ENCODE assay signal across 17 mouse cellular contexts in the genomic region with DNA sequence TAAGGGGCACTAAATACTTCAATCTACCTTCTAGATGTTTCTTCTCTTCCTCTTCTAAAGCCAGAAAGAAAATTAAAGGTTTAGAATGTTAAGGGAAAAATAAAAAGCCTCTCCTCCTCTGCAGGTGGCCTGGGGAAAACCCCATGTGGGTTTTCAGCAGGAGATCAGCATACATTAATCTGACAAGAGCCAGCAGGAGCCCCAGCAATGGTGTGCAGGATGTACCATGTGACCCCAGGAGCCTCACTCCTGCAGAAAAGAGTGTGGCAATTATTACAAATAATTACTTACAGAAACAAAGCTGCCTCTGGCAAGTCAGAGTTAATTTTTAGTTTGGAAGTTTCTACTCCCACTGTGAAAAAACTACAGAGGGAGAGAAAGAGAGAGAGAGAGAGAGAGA.
DNase-seq lines count a peak whose midpoint lies in the region; ATAC-seq lines count a peak whose summit lies in the region.
"Had no signal": no experiment of that assay in that cellular context is flagged by ENCODE, and none has a peak within 500 bp of the region (broad histone marks: within the 10 kb centered on the region; RNA-seq: fewer than 3 reads in every experiment).

No protein-coding gene starts in this region.

- H3K4me1 ChIP-seq in forebrain, embryonic 11.5 days (replicated peaks; ENCODE audit: control insufficient read depth, insufficient read depth, low read length): peaks cover 2% of the 10 kb centered on the region; the same call in 1 of the 2 replicates
- peaks cover 15% of the 10 kb centered on the region for H3K4me1 ChIP-seq in forebrain, embryonic 10.5 days
- H3K4me1 ChIP-seq in limb, embryonic 11.5 days (ENCODE audit: control insufficient read depth, insufficient read depth, low read length): no peaks in the 10 kb centered on the region
- H3K4me1 ChIP-seq: intestine, embryonic 15.5 days; liver, embryonic 12.5 days; megakaryocyte, embryonic 14.5 days had no signal

- intact Hi-C loops in gastrocnemius, postnatal 14 days (cut with DNase I; ENCODE audit: low total_unique reads): no loop called here

- H3K4me3 ChIP-seq in forebrain, embryonic 11.5 days (ENCODE audit: low read depth, low read length): no peak overlapping the region
- H3K4me3 ChIP-seq in forebrain, embryonic 10.5 days: no peak overlapping the region
- H3K4me3 ChIP-seq in limb, embryonic 11.5 days (ENCODE audit: low read depth, low read length): no peak overlapping the region
- H3K4me3 ChIP-seq: erythroblast, embryonic 14.5 days; intestine, embryonic 15.5 days; liver, embryonic 12.5 days; megakaryocyte, embryonic 14.5 days had no signal

- no peak overlapping the region for H3K9ac ChIP-seq in forebrain, embryonic 11.5 days (ENCODE audit: low read length)
- H3K9ac ChIP-seq in limb, embryonic 11.5 days (ENCODE audit: low read length): no peak overlapping the region
- H3K9ac ChIP-seq: intestine, embryonic 15.5 days; liver, embryonic 12.5 days had no signal

- H3K27me3 ChIP-seq in forebrain, embryonic 11.5 days (ENCODE audit: control insufficient read depth, insufficient read depth, low read length): no peaks in the 10 kb centered on the region
- H3K27me3 ChIP-seq in forebrain, embryonic 10.5 days (ENCODE audit: poor library complexity, severe bottlenecking): no peaks in the 10 kb centered on the region
- no peaks in the 10 kb centered on the region for H3K27me3 ChIP-seq in limb, embryonic 11.5 days (ENCODE audit: control insufficient read depth, insufficient read depth, low read length)
- H3K27me3 ChIP-seq: intestine, embryonic 15.5 days; liver, embryonic 12.5 days; megakaryocyte, embryonic 14.5 days had no signal

- H3K27ac ChIP-seq in forebrain, embryonic 11.5 days (ENCODE audit: low read depth, low read length): no peak overlapping the region
- H3K27ac ChIP-seq in forebrain, embryonic 10.5 days: no peak overlapping the region
- no peak overlapping the region for H3K27ac ChIP-seq in limb, embryonic 11.5 days (replicated peaks; ENCODE audit: low read depth, low read length)
- H3K27ac ChIP-seq: intestine, embryonic 15.5 days; liver, embryonic 12.5 days had no signal

- ATAC-seq in forebrain, embryonic 11.5 days (replicated peaks; ENCODE audit: low FRiP score): peak; percentile 76
- peak; percentile 68; the same call in 1 of the 2 replicates for ATAC-seq in limb, embryonic 11.5 days (ENCODE audit: insufficient number of reproducible peaks, low FRiP score, low TSS enrichment, low read depth)
- ATAC-seq: intestine, embryonic 15.5 days; liver, embryonic 12.5 days; lung, postnatal 0 days had no signal

- no peaks in the 10 kb centered on the region for H3K36me3 ChIP-seq in forebrain, embryonic 11.5 days (ENCODE audit: control insufficient read depth, insufficient read depth, low read length)
- no peaks in the 10 kb centered on the region for H3K36me3 ChIP-seq in forebrain, embryonic 10.5 days (replicated peaks)
- H3K36me3 ChIP-seq in limb, embryonic 11.5 days (ENCODE audit: control insufficient read depth, insufficient read depth, low read length): no peaks in the 10 kb centered on the region
- H3K36me3 ChIP-seq: intestine, embryonic 15.5 days; liver, embryonic 12.5 days had no signal

- no peaks in the 10 kb centered on the region for H3K9me3 ChIP-seq in forebrain, embryonic 11.5 days (ENCODE audit: control insufficient read depth, low read length)
- no peaks in the 10 kb centered on the region for H3K9me3 ChIP-seq in forebrain, embryonic 10.5 days
- H3K9me3 ChIP-seq in limb, embryonic 11.5 days (ENCODE audit: control insufficient read depth, low read length): no peaks in the 10 kb centered on the region
- H3K9me3 ChIP-seq: intestine, embryonic 15.5 days; liver, embryonic 12.5 days; megakaryocyte, embryonic 14.5 days had no signal

- H3K4me2 ChIP-seq in forebrain, embryonic 11.5 days (ENCODE audit: low read depth, low read length, severe bottlenecking): no peak overlapping the region
- H3K4me2 ChIP-seq in limb, embryonic 11.5 days (ENCODE audit: low read depth, severe bottlenecking): no peak overlapping the region
- H3K4me2 ChIP-seq: intestine, embryonic 15.5 days; liver, embryonic 12.5 days had no signal

- DNase-seq in forebrain, embryonic 11.5 days (ENCODE audit: low spot score): no peak
- DNase-seq in forebrain, embryonic 10.5 days (ENCODE audit: extremely low spot score, low spot score): no peak
- peak; percentile 9 for DNase-seq in retina, embryonic 14.5 days (ENCODE audit: low spot score)
- DNase-seq in retina, postnatal 1 day: no peak
- peak; percentile 42 for DNase-seq in limb, embryonic 11.5 days (ENCODE audit: low spot score)
- no peak for DNase-seq in thymus, postnatal 4 days
- no peak for DNase-seq in urinary bladder, adult 2 months (ENCODE audit: low spot score)
- no peak for DNase-seq in gastrocnemius, postnatal 14 days
- DNase-seq: heart, adult 11 months; kidney, postnatal 10 days; layer of hippocampus, adult 9-11 months; thymus, adult 2 months had no signal

Comparison
In these comparisons a context has a peak if more than half of its experiments do, and no peak if none do; other contexts are left out.
1. DNase-seq: peak in retina, embryonic 14.5 days (single experiment) and limb, embryonic 11.5 days (single experiment); none in forebrain, embryonic 11.5 days (single experiment), forebrain, embryonic 10.5 days (single experiment), retina, postnatal 1 day (single experiment), thymus, postnatal 4 days (single experiment), urinary bladder, adult 2 months (single experiment) and gastrocnemius, postnatal 14 days (single experiment).